Mouse (Mus musculus) G1E-ER4 (cell line): ENCODE results near the gene Rtca. TPM values are rescaled to one million over a fixed set of nuclear protein-coding genes. Genes with fewer than 3 reads are reported as not detected.

Experiments
- GATA1 ChIP-seq: IDR thresholded peaks from one replicate; pipeline ENCODE4 v1.8.0; 2012; ENCODE audit warnings: low read length, inconsistent platforms
- polyA plus RNA-seq: library from polyadenylated mRNA; stranded (reverse); fragments of >175 nt; gene quantifications from 2 replicates; pipeline ENCODE4 v1.2.3, GENCODE M21; 2012

Rtca gene
- polyA plus RNA-seq, 1 experiment, result 84.9 TPM

DNA sequence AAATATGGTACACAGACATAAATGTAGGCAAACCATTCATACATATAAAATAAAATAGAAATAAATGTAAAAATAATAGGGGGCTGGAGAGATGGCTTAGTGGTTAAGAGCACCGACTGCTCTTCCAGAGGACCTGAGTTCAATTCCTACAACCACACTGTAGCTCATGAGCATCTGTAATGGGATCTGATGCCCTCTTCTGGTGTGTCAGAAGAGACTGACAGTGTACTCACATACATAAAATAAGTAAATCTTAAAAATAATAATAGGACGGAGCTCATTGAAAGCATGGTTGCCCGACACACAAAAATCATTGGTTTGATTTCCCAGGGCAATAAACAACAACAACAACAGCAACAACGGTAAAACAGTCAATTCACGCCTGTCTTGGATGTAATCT, 17.1 kb downstream of the Rtca start:
- TF ChIP-seq GATA1, result no peak

DNA sequence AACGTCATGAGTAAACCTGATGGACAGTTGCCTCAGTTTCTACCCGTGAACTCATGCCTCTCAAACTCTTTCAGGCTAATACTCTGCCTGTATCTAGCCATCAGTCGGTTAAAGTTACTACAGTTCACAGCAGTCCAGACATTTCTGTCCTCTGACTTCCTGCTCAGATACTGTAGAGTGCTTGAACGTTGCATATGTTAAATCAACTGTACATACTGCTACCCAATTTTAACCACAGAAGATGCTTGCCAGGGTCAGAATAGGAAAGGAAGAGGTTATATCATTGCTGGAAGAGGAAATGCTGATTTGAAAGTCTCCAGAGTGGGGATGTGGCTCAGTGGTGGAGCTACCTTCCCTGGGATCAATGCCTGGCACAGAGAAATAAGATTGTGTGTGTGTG, 24.7 kb downstream of the Rtca start:
- TF ChIP-seq GATA1, result no peak

DNA sequence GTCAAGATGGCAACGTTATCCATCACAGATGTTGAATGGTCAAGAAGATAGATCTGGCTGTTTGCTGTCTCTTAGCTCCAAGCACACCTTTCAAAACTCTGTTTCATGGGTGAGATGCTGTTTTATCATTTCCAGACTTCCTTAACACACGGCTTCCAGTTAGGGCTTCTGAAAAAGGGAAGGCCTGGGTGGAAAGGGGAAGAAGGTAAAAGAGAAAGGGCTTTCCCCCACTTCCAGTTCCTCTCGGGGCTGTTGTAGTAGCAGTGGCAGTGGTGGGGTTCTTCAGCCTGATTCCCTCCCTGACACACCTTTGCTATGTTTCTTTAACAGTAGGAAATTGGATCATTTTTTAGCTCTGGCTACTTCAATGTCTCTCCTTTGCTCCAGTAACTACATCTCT, 25.3 kb downstream of the Rtca start:
- no peak for TF ChIP-seq GATA1

DNA sequence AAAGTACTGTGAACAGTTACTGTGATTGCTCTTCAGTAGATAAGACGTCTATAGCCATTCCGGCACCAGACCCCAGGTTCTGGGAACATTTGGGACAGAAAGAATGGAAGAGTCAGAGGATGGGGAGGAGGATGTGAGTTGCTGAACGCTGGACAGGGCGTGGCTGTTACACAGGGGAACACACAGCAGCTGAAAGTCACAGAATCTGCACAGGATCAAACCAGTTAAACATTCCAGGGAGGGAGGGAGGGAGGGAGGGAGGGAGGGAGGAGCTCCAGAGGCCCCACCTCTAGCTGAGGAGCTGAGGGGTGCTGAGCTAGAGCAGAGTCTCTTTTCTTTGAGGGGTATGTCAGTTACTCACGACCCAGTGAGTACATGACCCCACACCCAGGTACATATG, 27.1 kb downstream of the Rtca start:
- TF ChIP-seq GATA1, result no peak

DNA sequence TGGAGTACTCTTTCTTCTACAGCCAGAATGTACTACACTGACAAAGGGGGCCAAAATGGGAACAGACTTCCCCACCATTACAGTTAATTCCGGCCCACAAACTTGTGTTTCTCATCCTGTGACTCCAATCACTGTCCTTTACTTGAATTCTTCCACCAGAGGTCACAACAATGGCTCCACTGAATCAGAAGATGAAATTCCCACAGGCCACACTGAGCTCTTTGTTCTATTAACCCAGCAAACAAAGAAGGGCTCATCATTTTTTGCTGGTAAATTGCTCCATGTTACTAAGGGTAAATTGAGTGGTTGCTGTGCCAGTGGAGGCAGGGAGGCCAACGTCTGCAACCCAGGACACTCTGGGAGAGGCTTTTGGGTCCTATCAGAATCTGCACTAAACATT, 27.9 kb downstream of the Rtca start:
- no peak for TF ChIP-seq GATA1

DNA sequence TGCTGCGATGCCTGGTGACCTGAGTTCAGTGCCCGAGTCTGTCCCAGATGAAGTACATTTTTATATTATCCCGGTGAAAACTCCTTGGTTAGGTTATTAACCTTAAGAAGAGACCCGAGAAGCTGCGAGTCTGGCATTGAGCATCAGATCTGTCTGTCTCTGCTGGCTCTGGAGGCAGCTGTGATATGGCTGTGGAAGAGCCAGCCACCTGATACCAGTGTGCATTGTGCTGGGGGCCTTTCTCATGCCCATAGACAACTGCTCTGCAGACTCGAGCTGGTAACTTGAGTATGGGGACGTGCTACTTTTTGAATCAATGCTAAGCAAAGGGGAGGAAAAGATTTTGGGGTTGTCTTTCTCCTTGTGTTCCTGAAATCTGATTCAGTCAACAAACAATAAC, 30.7 kb downstream of the Rtca start:
- no peak for TF ChIP-seq GATA1

DNA sequence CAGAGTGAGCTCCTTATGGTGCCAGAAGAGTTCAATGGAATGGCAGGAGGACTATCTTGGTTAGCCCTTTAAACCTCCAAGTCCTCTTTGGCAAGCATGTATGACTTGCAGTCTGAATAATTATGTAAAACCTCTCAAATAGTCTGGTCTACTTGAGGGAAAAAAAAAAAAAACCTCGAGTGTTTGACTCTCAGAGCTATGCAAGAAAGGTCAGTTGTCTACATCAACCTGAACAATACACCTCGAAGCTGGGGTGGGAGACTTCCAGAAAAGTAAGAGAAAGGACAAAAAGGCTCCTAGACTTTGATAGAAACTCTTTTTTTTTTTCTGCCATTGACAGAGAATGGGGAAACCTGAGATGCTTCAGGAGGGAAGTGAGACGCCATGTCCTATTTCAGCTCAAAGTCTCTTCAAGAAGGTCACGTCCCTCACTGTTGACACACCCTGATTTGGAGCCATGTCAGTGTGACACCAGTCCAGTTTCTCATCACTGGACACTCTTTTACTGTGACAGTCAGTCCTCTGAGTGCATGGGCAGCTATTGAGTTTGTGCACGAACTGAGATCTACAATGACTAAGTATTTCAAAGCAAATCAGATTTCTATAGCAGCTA, 31.2 kb downstream of the Rtca start:
- no peak for TF ChIP-seq GATA1

DNA sequence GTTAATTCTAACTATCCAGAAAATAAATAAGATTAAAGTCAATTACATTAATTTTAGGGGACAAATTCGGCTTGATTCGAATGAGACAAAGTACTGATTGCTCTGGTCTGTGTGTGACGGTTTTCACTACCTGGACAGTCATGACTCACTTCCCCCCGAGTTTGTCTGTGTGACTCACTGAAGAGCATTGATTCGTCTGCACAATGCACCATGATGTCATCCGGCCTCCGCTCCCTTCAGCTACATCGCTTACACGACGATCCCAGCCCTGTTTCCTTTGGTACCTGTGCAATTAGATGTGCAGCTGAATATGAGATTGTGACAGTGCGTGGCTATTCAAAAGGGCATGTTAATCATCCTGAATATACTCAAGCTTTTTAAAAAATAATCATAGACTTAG, 33.4 kb downstream of the Rtca start:
- no peak for TF ChIP-seq GATA1

DNA sequence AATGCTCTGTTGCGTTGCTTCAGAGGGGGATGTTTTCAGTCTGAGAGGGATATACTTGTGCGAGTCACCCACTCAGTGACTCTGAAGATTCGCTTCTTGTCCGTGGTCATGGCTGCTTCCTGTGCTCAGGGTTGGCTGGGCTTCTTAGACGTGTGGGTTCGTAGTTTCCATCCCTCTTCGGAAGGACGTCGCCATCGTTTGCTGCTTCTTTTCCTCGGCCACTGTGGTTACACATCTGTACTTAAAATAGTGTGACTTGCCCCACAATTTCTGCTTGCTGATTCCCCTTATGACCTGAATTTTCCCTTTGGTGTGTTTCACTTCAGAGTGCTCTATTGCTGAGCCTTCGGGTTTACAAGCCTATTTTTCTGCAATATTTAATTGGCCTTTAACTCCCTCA, 42.3 kb downstream of the Rtca start:
- TF ChIP-seq GATA1, result no peak

DNA sequence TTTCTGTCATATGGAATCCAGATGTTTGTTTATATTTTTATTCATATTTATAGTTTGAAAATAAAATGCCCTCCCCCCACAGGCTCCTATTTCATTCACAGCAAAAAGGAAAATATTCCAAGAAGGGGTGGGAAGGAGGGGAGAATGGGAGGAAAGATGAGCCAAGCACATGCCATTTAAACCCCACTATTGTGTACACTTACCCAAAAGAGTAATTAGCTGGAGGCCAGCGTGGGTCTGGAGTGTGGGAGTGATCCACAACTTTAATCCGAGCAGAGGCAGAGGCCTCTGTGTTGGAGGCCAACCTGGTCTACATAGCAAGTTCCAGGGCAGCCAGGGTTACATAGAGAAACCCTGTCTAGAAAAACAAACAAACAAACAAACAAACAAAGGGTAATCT, 43.7 kb downstream of the Rtca start:
- no peak for TF ChIP-seq GATA1

DNA sequence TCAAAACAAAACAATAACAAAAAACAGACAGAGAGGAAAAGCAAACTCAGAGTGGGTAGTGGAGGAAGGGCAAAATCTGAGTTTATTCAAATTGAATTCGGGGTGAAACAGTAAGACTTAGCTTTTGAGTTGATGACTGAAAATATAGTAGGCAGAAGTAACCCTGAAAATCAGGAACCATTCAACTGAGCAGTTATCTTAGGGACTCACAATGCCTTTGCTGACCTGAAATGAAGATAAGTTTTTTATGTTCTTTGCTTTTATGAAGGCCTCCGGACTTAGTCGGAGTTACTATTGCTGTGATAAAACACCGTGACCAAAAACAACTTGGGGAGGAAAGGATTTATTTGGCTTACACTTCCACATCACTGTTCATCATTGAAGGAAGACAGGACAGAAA, 47.0 kb downstream of the Rtca start:
- no peak for TF ChIP-seq GATA1

DNA sequence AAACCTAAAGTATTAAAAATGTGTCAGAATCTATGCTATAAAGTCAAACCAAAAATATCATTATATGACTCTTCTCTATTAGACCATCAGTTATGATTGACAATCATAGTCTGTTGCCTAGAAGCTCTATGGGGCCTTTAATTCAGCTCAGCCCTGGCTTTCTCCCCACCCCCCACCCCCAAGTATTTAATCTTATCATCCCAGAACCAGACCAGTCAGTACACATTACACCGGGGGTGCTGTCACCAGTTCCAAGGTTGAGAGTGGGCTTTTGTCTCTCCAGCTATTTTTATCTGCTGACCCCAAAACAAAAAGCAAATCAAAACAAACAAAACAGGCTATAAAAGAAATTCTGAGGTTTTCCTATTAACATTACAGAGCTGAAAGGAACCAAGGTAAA, 53.5 kb downstream of the Rtca start:
- no peak for TF ChIP-seq GATA1

DNA sequence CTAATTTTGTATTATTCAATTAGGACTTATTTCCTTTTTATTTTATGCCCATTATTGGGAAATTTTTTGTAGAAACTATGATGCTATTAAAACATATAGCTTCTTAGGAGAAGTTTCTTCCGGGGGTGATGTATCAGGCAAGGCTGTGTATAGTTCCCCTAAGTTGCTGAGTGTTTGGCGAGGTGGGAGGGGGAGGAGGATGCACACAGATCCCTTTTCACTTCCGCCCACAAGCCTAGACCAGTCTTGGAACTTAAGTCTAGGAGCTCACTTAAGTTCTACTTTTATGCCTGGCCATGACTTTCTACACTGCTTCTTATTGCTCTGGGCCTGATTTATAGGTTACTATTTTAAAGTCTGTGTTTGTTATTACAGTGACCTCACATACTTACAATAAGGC, 57.3 kb downstream of the Rtca start:
- TF ChIP-seq GATA1, result no peak

DNA sequence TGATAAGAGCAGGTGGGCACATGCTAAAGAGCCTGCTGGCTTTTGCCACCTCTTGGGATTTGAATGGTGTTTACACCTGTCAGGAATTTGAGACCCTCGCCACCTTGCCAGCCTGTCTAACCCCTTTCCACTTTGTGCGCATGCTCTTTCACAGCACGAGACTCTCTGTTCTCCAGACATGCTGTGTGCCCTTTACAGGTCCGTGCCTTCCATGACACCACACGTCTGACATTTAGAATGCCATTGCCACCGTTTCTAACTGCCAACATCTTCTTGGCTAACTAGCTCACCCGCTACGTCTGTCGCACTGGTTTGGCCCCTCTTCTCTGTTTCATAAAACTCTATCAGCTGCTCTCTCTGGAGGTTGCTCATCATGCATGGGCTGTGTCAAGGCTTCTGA, 63.7 kb downstream of the Rtca start:
- no peak for TF ChIP-seq GATA1

DNA sequence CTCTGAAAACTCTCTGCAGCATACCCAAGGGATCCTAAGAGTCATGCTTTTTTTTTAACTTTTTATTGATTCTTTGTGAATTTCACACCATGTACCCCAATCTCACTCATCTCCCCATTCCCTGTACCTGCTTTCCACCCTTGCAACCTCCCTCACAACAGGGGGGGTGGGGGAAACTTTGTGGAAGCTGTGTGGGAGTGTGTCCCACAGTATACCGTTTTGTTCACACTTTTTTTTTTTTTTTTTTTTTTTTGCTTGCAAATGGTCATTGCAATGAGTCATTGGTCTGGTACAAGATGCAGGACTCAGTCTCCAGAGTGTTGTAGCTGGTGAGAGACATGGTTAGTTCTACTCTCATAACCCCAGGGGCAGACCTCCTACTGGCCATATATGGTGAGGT, 65.2 kb downstream of the Rtca start:
- TF ChIP-seq GATA1, result no peak

DNA sequence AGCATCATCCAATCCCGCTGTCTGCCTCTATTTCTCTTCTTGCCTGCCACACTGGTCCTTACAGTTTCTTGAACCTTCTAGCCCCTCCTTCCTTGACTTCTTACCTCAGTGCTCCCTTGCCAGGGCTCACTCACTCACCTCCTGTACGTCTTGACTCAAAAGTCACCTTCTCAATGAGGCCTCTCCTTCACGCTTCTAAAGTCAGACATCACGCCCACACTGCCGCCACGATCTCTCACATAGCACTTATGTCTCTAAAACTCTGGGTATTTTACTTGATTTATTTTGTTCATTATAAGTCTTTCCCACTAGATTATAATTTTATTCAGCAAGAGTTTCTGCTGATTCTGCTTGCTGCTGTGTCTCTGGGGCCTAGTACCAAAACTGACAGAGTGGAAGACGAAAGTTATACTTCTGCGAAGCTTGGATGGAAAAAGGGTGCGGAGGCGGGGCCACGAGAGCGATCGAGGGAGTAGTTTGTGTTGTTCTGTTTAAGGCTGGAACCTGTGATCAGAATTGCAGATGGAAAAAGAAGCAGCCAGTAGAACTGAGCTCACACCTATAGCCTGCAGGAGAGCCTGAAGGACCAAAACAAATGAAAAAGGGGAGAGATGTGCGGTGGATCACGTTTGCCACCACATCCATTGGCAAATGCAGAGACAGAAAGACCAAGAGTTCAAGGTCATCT, 66.3 kb downstream of the Rtca start:
- no peak for TF ChIP-seq GATA1

DNA sequence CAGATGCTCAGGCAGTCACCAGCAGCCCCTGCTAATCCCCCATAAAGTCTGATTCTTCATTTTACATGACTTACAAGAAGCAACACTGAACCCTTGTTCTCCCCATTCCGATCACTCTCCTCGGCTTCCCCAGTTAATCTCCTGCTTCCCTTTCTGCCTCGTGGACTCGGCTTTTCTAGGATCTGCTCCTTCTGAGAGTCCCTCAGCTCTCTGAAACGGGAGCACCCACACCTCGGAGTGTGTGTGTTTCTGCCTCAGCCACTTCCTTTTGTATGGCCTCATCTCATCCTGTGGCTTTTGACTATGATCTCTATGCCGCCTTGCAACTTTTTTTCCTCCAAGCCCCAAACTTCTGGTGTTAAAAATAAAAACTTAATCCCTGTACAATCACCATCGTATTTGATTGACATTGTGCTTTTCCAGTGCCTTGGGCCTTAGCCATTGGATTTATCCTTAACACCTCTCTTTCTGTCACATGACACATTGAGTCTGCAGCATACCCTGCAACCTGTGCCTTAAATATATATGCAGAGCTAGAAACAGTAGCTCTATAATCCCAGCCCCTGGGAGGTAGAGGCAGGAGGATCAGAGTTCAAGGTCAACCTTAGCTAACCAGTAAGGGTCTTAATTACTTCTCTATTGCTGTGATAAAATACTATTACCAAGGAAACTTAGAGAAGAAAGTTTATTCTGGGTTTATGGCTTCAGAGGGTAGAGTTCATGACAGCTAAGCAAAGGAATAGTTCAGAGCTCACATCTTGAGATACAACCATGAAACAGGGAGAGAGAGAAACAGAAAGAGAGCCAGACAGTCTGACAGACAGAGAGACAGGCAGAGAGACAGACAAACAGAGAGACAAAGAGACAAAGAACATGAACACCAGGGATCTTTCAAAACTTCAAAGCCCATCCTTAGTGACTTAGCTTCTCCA, 67.7 kb downstream of the Rtca start:
- no peak for TF ChIP-seq GATA1

Other genes with a start within 250 kb of the Rtca start
- gene Cdc14a, start 84.2 kb downstream of the Rtca start, polyA plus RNA-seq, result 5.9 and 14.4 TPM in 2 replicates
- 1.2 and 1.4 TPM in 2 replicates for gene Dbt, start 4.9 kb upstream of the Rtca start, polyA plus RNA-seq
- gene Lrrc39, start 54.8 kb upstream of the Rtca start, polyA plus RNA-seq, result not detected in 2 replicates
- 6.1 and 8.8 TPM in 2 replicates for gene Sass6, start 86.8 kb upstream of the Rtca start, polyA plus RNA-seq
- 1.6 and 2.2 TPM in 2 replicates for gene Trmt13, start 106.4 kb upstream of the Rtca start, polyA plus RNA-seq
- gene Mfsd14a, start 154.5 kb upstream of the Rtca start, polyA plus RNA-seq, result 14.7 and 20.6 TPM in 2 replicates
- gene Gm43191, start 173.1 kb upstream of the Rtca start, polyA plus RNA-seq, result not detected in 2 replicates
- gene Slc35a3, start 204.6 kb upstream of the Rtca start, polyA plus RNA-seq, result 10.7 and 16.2 TPM in 2 replicates